In genomic region chr17:32771213-32771612, GRCm38 (mm10) we compare ENCODE assay signal across 12 mouse cellular contexts. TPM values are rescaled to one million over a fixed set of nuclear protein-coding genes. Genes with fewer than 3 reads are reported as not detected.
DNase-seq lines count a peak whose midpoint lies in the region; ATAC-seq and TF ChIP-seq lines count a peak whose summit lies in the region.
"Had no signal": no experiment of that assay in that cellular context is flagged by ENCODE, and none has a peak within 500 bp of the region (broad histone marks: within the 10 kb centered on the region; RNA-seq: fewer than 3 reads in every experiment).

No protein-coding gene starts in this region.

- no peak overlapping the region for H3K4me3 ChIP-seq in heart, embryonic 11.5 days (ENCODE audit: low read depth, low read length)
- no peak overlapping the region for H3K4me3 ChIP-seq in hindbrain, embryonic 14.5 days (replicated peaks; ENCODE audit: low read length)

- H3K4me1 ChIP-seq in heart, embryonic 11.5 days (ENCODE audit: control insufficient read depth, insufficient read depth, low read length), result no peaks in the 10 kb centered on the region
- H3K4me1 ChIP-seq in hindbrain, embryonic 14.5 days (replicated peaks; ENCODE audit: control insufficient read depth, insufficient read depth, low read length), result no peaks in the 10 kb centered on the region

- no peaks in the 10 kb centered on the region for H3K9me3 ChIP-seq in heart, embryonic 11.5 days (replicated peaks; ENCODE audit: control insufficient read depth, low read length)
- 0 out of 2 replicates have a peak, but pooled peaks cover 4% of the 10 kb centered on the region for H3K9me3 ChIP-seq in hindbrain, embryonic 14.5 days (ENCODE audit: control insufficient read depth, low read length)

- POLR2A ChIA-PET in Patski (lab: Charles Lee), result no interaction called here

- no peak overlapping the region for H3K4me2 ChIP-seq in heart, embryonic 11.5 days
- no peak overlapping the region for H3K4me2 ChIP-seq in hindbrain, embryonic 14.5 days (replicated peaks)

- no peak overlapping the region for H3K27ac ChIP-seq in heart, embryonic 11.5 days (ENCODE audit: low read depth, low read length)
- no peak overlapping the region for H3K27ac ChIP-seq in hindbrain, embryonic 14.5 days
- H3K27ac ChIP-seq: macrophage had no signal

- WGBS in heart, embryonic 11.5 days (ENCODE audit: insufficient replicate concordance), result 69% methylated on average over 1 of the region's 1 CpGs
- 91% methylated on average over 1 of the region's 1 CpGs for WGBS in hindbrain, embryonic 14.5 days

- peak; percentile 28 for DNase-seq in heart, postnatal 4 days
- DNase-seq in lung, postnatal 36 days, result peak; percentile 48
- DNase-seq in lung, adult 18-20 months, result no peak
- no peak for DNase-seq in Patski (ENCODE audit: low read depth, low spot score)
- DNase-seq in thymus, postnatal 14 days, result peak; percentile 35
- DNase-seq in hindbrain, embryonic 14.5 days (ENCODE audit: low spot score), result no peak
- DNase-seq: cerebellum, adult 8-10 months had no signal

- H3K27me3 ChIP-seq in heart, embryonic 11.5 days (ENCODE audit: control insufficient read depth, insufficient read depth, low read length), result no peaks in the 10 kb centered on the region
- H3K27me3 ChIP-seq in Patski, result no peaks in the 10 kb centered on the region
- no peaks in the 10 kb centered on the region for H3K27me3 ChIP-seq in hindbrain, embryonic 14.5 days (ENCODE audit: control insufficient read depth, insufficient read depth, low read length)

- CTCF ChIA-PET in Patski (lab: Charles Lee), result interaction anchor here (1.0 to 1.2 kb wide), 2 partner anchors 9 to 14 kb away, joined by 3 to 4 read pairs; no protein-coding TSS in a partner anchor

- H3K36me3 ChIP-seq in heart, embryonic 11.5 days (ENCODE audit: control insufficient read depth, insufficient read depth, low read length), result peaks cover 35% of the 10 kb centered on the region
- H3K36me3 ChIP-seq in hindbrain, embryonic 14.5 days (replicated peaks; ENCODE audit: control insufficient read depth, insufficient read depth), result peaks cover 89% of the 10 kb centered on the region

- peak; percentile 40 for TF ChIP-seq CTCF in Patski (IDR thresholded peaks at IDR 0.05)

- H3K9ac ChIP-seq in heart, embryonic 11.5 days (ENCODE audit: low read depth, low read length), result no peak overlapping the region
- H3K9ac ChIP-seq in hindbrain, embryonic 14.5 days, result no peak overlapping the region

- in situ Hi-C loops in Patski (cut with MboI; ENCODE audit: low pct_unique_long_range_greater_than_20kb), result no loop called here

- no peak for ATAC-seq in heart, embryonic 11.5 days (replicated peaks; ENCODE audit: insufficient number of reproducible peaks, low FRiP score, low TSS enrichment)
- no peak for ATAC-seq in Patski
- no peak for ATAC-seq in hindbrain, embryonic 14.5 days (ENCODE audit: low FRiP score)
- ATAC-seq: activated CD4-positive, CD25-positive, alpha-beta regulatory T cell, adult 4 months; hindbrain, embryonic 16.5 days had no signal

RNA-seq across cellular contexts. Expression of gene Zfp871, which starts 16.9 kb away (rescaled TPM):
- total RNA-seq in heart, postnatal 4 days (2021), result 10 to 100 TPM; 41.4 to 46.3 TPM
- 26.7 and 35.0 TPM in 2 replicates for polyA plus RNA-seq in heart, embryonic 11.5 days (2014; fragmentation: Nextera tagmentation; extraction: Ambion mirVana)
- 18.3 TPM for polyA plus RNA-seq in Patski (2021)
- polyA plus RNA-seq in hindbrain, embryonic 14.5 days (2014; fragmentation: Nextera tagmentation; extraction: Ambion mirVana), result 60.8 and 65.5 TPM in 2 replicates

RNA-seq across cellular contexts. Expression of gene Zfp811, which starts 38.5 kb away (rescaled TPM):
- total RNA-seq in heart, postnatal 4 days (2021), result under 1 TPM; 0.27 to 0.43 TPM
- 1.00 and 2.1 TPM in 2 replicates for polyA plus RNA-seq in heart, embryonic 11.5 days (2014; fragmentation: Nextera tagmentation; extraction: Ambion mirVana)
- 0.33 TPM for polyA plus RNA-seq in Patski (2021)
- polyA plus RNA-seq in hindbrain, embryonic 14.5 days (2014; fragmentation: Nextera tagmentation; extraction: Ambion mirVana), result 39.8 and 46.8 TPM in 2 replicates
- total RNA-seq: granulocyte monocyte progenitor cell, adult 5-6 weeks had no signal

RNA-seq across cellular contexts. Expression of gene Zfp799, which starts 58.8 kb away (rescaled TPM):
- 10 to 100 TPM; 13.5 to 13.7 TPM for total RNA-seq in heart, postnatal 4 days (2021)
- polyA plus RNA-seq in heart, embryonic 11.5 days (2014; fragmentation: Nextera tagmentation; extraction: Ambion mirVana), result 8.0 and 10.5 TPM in 2 replicates
- polyA plus RNA-seq in Patski (2021), result 8.6 TPM
- 20.1 and 20.6 TPM in 2 replicates for polyA plus RNA-seq in hindbrain, embryonic 14.5 days (2014; fragmentation: Nextera tagmentation; extraction: Ambion mirVana)

Comparison
In these comparisons a context has a peak if more than half of its experiments do, and no peak if none do; other contexts are left out.
1. DNase-seq: peak in heart, postnatal 4 days (single experiment), lung, postnatal 36 days (single experiment) and thymus, postnatal 14 days (single experiment); none in lung, adult 18-20 months (0 of 2), Patski (single experiment) and hindbrain, embryonic 14.5 days (single experiment).
2. RNA of gene Zfp811, which starts 38.5 kb away (polyA plus RNA-seq): 39.8 to 46.8 TPM in hindbrain, embryonic 14.5 days; 1.00 to 2.1 TPM in heart, embryonic 11.5 days and 0.33 TPM in Patski (single experiment); every median in the first group is over 10 times any median in the second.